Mouse (Mus musculus) intestine, embryonic 14.5 days (tissue): ENCODE results near the gene Ptges3l. TPM values are rescaled to one million over a fixed set of nuclear protein-coding genes. Genes with fewer than 3 reads are reported as not detected.
"Not testable (repeated sequence)": the region's sequence is repeated elsewhere in the genome, so short reads cannot be mapped to it uniquely, and the experiment has no call there.

ENCODE experiments used
- ATAC-seq: fragments of 200-750 bp; cut with Nextera tagmentation; replicated peaks from 2 replicates; pipeline ENCODE4 v1.8.0; 2017; ENCODE audit warnings: low read depth, moderate number of reproducible peaks, moderate TSS enrichment, moderate library complexity; ENCODE audit not compliant: low FRiP score, low TSS enrichment
- DNase-seq: peaks from one replicate; pipeline ENCODE4 v3.0.0-alpha.2; 2018; ENCODE audit warnings: low spot score
- H3K27ac ChIP-seq: fragments of 300-500 bp; sonication (generic); 2 replicates; pipeline ENCODE4 v1.5.1; 2014; ENCODE audit warnings: low read depth, mild to moderate bottlenecking, control low read depth
- H3K27me3 ChIP-seq: fragments of 300-500 bp; sonication (generic); replicated peaks from 2 replicates; pipeline ENCODE4 v1.6.1; 2014; ENCODE audit warnings: low read length, control low read depth; ENCODE audit not compliant: control insufficient read depth, insufficient read depth
- H3K36me3 ChIP-seq: fragments of 300-500 bp; sonication (generic); 2 replicates; pipeline ENCODE4 v1.6.1; 2014; ENCODE audit warnings: low read length, control low read depth; ENCODE audit not compliant: control insufficient read depth, insufficient read depth
- H3K4me1 ChIP-seq: fragments of 300-500 bp; sonication (generic); replicated peaks from 2 replicates; pipeline ENCODE4 v1.6.1; 2014; ENCODE audit warnings: low read length, control low read depth, mixed read lengths; ENCODE audit not compliant: control insufficient read depth, insufficient read depth
- H3K4me2 ChIP-seq: fragments of 300-500 bp; sonication (generic); 2 replicates; pipeline ENCODE4 v1.6.1; 2014; ENCODE audit warnings: low read length
- H3K4me3 ChIP-seq: fragments of 300-500 bp; sonication (generic); 2 replicates; pipeline ENCODE4 v1.5.1; 2014; ENCODE audit warnings: low read depth, low read length, control low read depth, mixed read lengths
- H3K9ac ChIP-seq: fragments of 300-500 bp; sonication (generic); 2 replicates; pipeline ENCODE4 v1.6.1; 2014; ENCODE audit warnings: mild to moderate bottlenecking, low read length
- H3K9me3 ChIP-seq: fragments of 300-500 bp; sonication (generic); 2 replicates; pipeline ENCODE4 v1.6.1; 2016; ENCODE audit warnings: low read length, control low read depth; ENCODE audit not compliant: control insufficient read depth
- WGBS: fragments of 180-500 bp; shearing (Covaris S2); extraction: QIAGEN DNeasy Blood & Tissue Kit; methylation state at CpG from one replicate; pipeline ENCODE4 v1.1.7; 2014; 5-methylcytosine and 5-hydroxymethylcytosine counted together
- polyA plus RNA-seq: library from polyadenylated mRNA; unstranded; fragments of >200 nt; fragmentation: Nextera tagmentation; extraction: Ambion mirVana; gene quantifications from 2 replicates; pipeline ENCODE4 v1.2.1, GENCODE M21; 2014

Ptges3l gene
- polyA plus RNA-seq, 1 experiment from 2014 or later, result 16.3 TPM

DNA sequence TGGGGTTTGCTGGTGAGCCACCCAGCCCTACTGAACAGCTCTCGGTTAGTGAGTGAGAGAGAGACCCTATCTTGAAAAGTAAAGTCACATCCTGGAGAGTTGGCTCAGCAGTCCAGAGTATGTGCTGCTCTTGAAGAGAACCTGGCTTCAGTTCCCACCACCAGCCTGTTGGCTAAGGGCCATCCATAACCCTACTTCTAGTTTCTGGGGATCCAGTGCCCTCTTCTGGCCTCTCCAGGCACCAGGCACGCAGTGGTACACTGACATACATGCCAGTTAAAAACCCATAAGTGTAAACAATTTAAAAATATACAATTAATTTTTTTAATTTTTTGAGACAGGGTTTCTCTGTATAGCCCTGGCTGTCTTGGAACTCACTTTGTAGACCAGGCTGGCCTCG lies 25.3 kb upstream of the Ptges3l start:
- Histone ChIP-seq H3K4me1 (0 out of 2 replicates have a peak, but pooled peaks cover 2% of the 10 kb centered on the region), H3K27me3 (no peaks in the 10 kb centered on the region), H3K27ac (no peak overlapping the region), H3K4me2 (no peak overlapping the region), H3K9ac (no peak overlapping the region), H3K36me3 (peaks cover 6% of the 10 kb centered on the region), H3K9me3 (no peaks in the 10 kb centered on the region), H3K4me3 (no peak overlapping the region)
- WGBS, result 86% methylated on average over 3 of the region's 3 CpGs
- DNase-seq, result no peak
- no peak for ATAC-seq

DNA sequence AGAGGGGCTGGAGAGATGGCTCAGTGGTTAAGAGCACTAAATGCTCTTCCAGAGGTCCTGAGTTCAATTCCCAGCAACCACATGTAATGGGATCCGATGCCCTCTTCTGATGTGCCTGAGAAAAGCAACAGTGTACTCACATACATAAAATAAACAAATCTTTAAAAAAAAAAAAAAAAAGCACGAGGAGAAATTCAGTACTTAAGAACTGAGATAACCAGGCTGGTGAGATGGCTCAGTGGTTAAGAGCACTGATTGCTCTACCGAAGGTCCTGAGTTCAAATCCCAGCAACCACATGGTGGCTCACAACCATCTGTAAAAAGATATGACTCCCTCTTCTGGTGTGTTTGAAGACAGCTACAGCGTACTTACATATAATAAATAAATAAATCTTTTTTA lies 24.5 kb upstream of the Ptges3l start:
- not testable (repeated sequence) for ATAC-seq, H3K9ac ChIP-seq, H3K4me2 ChIP-seq, DNase-seq, H3K9me3 ChIP-seq, H3K4me3 ChIP-seq, H3K27ac ChIP-seq, H3K27me3 ChIP-seq, H3K4me1 ChIP-seq
- 72% methylated on average over 4 of the region's 4 CpGs for WGBS
- peaks cover 14% of the 10 kb centered on the region for H3K36me3 ChIP-seq

DNA sequence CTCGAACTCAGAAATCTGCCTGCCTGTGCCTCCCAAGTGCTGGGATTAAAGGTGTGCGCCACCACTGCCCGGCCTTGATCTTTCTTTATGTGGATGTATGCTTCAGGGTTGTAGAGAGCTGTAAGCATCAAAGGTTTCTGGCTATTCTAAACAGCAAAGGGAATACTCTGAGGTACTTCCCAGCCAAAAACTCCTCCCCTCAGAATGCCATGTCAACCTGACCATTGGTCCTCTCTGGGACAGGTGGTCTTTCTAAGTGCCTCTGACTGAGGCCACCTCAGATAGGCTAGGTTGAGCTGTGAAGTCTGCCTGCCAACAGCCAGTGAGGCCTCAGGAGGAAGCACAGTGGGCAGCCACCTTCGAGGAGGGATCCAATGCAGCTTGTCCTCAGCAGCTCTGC lies 23.8 kb upstream of the Ptges3l start:
- Histone ChIP-seq H3K9ac (no peak overlapping the region), H3K27me3 (no peaks in the 10 kb centered on the region), H3K4me2 (peak overlapping the region; percentile 50), H3K27ac (peak overlapping the region; percentile 44; the same call in 1 of the 2 replicates), H3K36me3 (peaks cover 21% of the 10 kb centered on the region), H3K4me3 (peak overlapping the region; percentile 39), H3K9me3 (no peaks in the 10 kb centered on the region), H3K4me1 (peaks cover 6% of the 10 kb centered on the region)
- DNase-seq (no peak), ATAC-seq (0 out of 2 replicates have a peak, but pooled peaks have one; percentile 1)
- 80% methylated on average over 4 of the region's 4 CpGs for WGBS

- H3K4me1 ChIP-seq, result peaks cover 11% of the 10 kb centered on the region
- H3K27ac ChIP-seq, result peak within 1 kb of the TSS; percentile 44
- H3K9me3 ChIP-seq, result no peaks in the 10 kb centered on the region
- peak; percentile 47 for ATAC-seq
- no peaks in the 10 kb centered on the region for H3K27me3 ChIP-seq
- peak within 1 kb of the TSS; percentile 50 for H3K4me2 ChIP-seq
- H3K9ac ChIP-seq, result peak within 1 kb of the TSS; percentile 42
- H3K36me3 ChIP-seq, result peaks cover 27% of the 10 kb centered on the region
- H3K4me3 ChIP-seq, result peak within 1 kb of the TSS; percentile 39
- DNase-seq, result peak; percentile 78
- WGBS, result 24% methylated on average over 10 of the region's 10 CpGs
These were observed 23.2 kb upstream of the Ptges3l start, which contains the start of gene Ifi35 for GRCm38 (mm10) chr11:101448274-101448746. TSS of gene Ifi35 (plus strand) at chr11:101448407.

- Histone ChIP-seq H3K9ac (no peak overlapping the region), H3K9me3 (no peaks in the 10 kb centered on the region), H3K36me3 (peaks cover 30% of the 10 kb centered on the region), H3K4me3 (peak overlapping the region; percentile 39; the same call in 1 of the 2 replicates), H3K27ac (peak overlapping the region; percentile 44), H3K4me1 (peaks cover 15% of the 10 kb centered on the region), H3K27me3 (no peaks in the 10 kb centered on the region), H3K4me2 (peak overlapping the region; percentile 50; the same call in 1 of the 2 replicates)
- DNase-seq (no peak), ATAC-seq (no peak)
- 81% methylated on average over 5 of the region's 5 CpGs for WGBS
These were observed 22.7 kb upstream of the Ptges3l start for GRCm38 (mm10) chr11:101447786-101448185.

DNA sequence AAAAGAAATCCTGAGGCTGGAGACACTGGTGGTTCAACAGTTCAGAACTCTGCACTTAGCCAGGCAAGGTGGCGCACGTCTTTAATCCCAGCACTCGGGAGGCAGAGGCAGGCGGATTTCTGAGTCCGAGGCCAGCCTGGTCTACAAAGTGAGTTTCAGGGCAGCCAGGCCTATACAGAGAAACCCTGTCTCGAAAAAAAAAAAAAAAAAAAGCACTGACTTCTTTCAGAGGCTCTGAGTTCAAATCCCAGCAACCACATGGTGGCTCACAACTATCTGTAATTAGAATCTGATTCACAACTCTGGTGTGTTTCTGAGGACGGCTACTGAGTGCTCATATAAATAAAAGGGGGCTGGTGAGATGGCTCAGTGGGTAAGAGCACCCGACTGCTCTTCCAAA lies 21.7 kb upstream of the Ptges3l start:
- not testable (repeated sequence) for H3K27me3 ChIP-seq, H3K4me2 ChIP-seq, H3K9me3 ChIP-seq, H3K9ac ChIP-seq, ATAC-seq, H3K4me3 ChIP-seq, DNase-seq, H3K27ac ChIP-seq
- H3K36me3 ChIP-seq, result peaks cover 30% of the 10 kb centered on the region
- 92% methylated on average over 8 of the region's 8 CpGs for WGBS
- peaks cover 15% of the 10 kb centered on the region for H3K4me1 ChIP-seq

- peaks cover 30% of the 10 kb centered on the region for H3K36me3 ChIP-seq
- H3K9me3 ChIP-seq, result no peaks in the 10 kb centered on the region
- no peak overlapping the region for H3K27ac ChIP-seq
- no peak overlapping the region for H3K4me2 ChIP-seq
- no peak overlapping the region for H3K4me3 ChIP-seq
- no peak overlapping the region for H3K9ac ChIP-seq
- WGBS, result 76% methylated on average over 1 of the region's 1 CpGs
- peaks cover 15% of the 10 kb centered on the region for H3K4me1 ChIP-seq
- DNase-seq, result no peak
- ATAC-seq, result no peak
- no peaks in the 10 kb centered on the region for H3K27me3 ChIP-seq
These were observed 21.2 kb upstream of the Ptges3l start for GRCm38 (mm10) chr11:101446319-101446718.

DNA sequence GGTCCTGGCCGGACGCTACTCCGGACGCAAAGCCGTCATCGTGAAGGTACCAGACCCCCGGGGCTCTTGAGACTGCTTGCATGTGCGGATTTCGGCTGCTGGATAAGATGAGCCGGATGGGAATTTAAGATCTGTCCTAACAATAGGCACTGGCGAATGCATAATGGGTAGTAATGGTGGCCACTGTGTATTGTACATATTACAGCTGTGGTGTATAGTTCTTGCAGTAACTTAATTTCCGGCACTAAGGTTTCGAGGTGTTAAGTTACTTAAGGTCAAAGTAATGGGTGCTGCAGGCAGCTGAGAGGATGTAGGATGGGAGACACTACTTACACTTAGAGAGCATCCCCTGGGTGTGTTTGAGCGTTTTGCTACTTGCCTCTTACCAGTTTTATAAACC lies 17.6 kb upstream of the Ptges3l start:
- DNase-seq, result no peak
- H3K9ac ChIP-seq, result peak overlapping the region; percentile 94
- H3K4me1 ChIP-seq, result peaks cover 13% of the 10 kb centered on the region
- H3K27me3 ChIP-seq, result no peaks in the 10 kb centered on the region
- no peak for ATAC-seq
- no peaks in the 10 kb centered on the region for H3K9me3 ChIP-seq
- peak overlapping the region; percentile 95 for H3K4me2 ChIP-seq
- peak overlapping the region; percentile 86 for H3K27ac ChIP-seq
- under 1% methylated on average over 14 of the region's 14 CpGs for WGBS
- H3K4me3 ChIP-seq, result peak overlapping the region; percentile 100
- peaks cover 30% of the 10 kb centered on the region for H3K36me3 ChIP-seq

DNA sequence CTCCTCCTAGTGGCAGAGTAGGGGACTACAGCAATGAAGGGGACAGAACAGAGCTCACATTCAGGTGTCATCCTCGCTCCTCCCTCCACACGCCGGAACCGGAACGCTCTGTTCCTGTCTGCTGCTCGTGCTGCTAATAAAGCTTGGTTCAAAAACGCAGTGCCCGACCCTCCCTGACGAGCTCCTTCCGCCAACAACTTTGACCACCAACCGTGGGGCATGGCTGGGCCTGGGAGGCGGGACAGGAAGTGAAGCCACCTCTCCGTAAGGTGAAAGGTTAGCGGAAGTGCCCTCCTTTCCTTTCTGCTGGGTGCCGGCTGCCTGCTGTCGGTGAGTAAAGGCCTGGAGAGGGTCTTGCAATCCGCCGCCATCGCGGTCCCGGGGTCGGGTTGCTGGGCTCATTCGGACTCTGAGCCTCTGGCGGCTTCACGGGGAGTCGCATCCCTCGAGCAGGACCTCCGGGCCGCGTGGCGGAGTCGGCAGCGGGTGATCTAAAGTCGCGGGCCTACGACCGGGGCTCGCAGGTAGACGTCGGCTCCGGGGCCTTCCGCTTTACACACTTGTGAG lies 17.1 kb upstream of the Ptges3l start, which contains the start of gene Rpl27:
Gene Rpl27, plus strand, starts transcription at position 172 of the 567 bp plus-strand sequence.
- DNase-seq, result peak; percentile 94
- H3K36me3 ChIP-seq, result peaks cover 30% of the 10 kb centered on the region
- peaks cover 13% of the 10 kb centered on the region for H3K4me1 ChIP-seq
- peak within 1 kb of the TSS; percentile 100 for H3K4me3 ChIP-seq
- peak; percentile 95 for ATAC-seq
- peak within 1 kb of the TSS; percentile 86 for H3K27ac ChIP-seq
- H3K9me3 ChIP-seq, result no peaks in the 10 kb centered on the region
- WGBS, result under 1% methylated on average over 42 of the region's 42 CpGs
- peak within 1 kb of the TSS; percentile 94 for H3K9ac ChIP-seq
- H3K27me3 ChIP-seq, result no peaks in the 10 kb centered on the region
- peak within 1 kb of the TSS; percentile 95 for H3K4me2 ChIP-seq
